Mouse (Mus musculus) left cerebral cortex, postnatal 10 days (tissue): Measurements from ENCODE around the gene Gm9833. TPM values are rescaled to one million over a fixed set of nuclear protein-coding genes. Genes with fewer than 3 reads are reported as not detected.
A peak's percentile ranks its signal among the peaks of the same experiment; 100 is the strongest.
"Not testable (repeated sequence)": the region's sequence is repeated elsewhere in the genome, so short reads cannot be mapped to it uniquely, and the experiment has no call there.

Experiments used
- DNase-seq, 2 experiments: peaks; one replicate each; pipeline ENCODE4 v3.0.0; 2021 to 2022; ENCODE audit warnings: low spot score in 2 of 2, mixed read lengths in 1 of 2; ENCODE audit errors: extremely low spot score in 1 of 2
- intact Hi-C: fragments of 180-260 bp; cut with DNase I; formaldehyde crosslinking; loops from one replicate; pipeline ENCODE4 v1.15.1; 2025
- total RNA-seq, 2 experiments: library from RNA; stranded (reverse); gene quantifications; 2 replicates each; pipeline ENCODE4 v1.2.3; 2021

Gene Gm9833
- 10 to 100 TPM; 12.0 to 14.9 TPM for total RNA-seq

- intact Hi-C loops, DNase-seq: not testable (repeated sequence)
Observed at GRCm38 (mm10) chr3:10087994-10088393, at the start of gene Gm9833. Gene Gm9833 (plus strand): TSS chr3:10088110.

GRCm38 (mm10) chr3:10070070-10070469, 17.8 kb upstream of the Gm9833 start:
- intact Hi-C loops, result no loop called here
- no peak for DNase-seq

GRCm38 (mm10) chr3:10075826-10076225, 12.1 kb upstream of the Gm9833 start:
- intact Hi-C loops, result no loop called here
- no peak for DNase-seq

- intact Hi-C loops, result no loop called here
- no peak for DNase-seq
Observed at GRCm38 (mm10) chr3:10077096-10077841, 10.6 kb upstream of the Gm9833 start.

- DNase-seq, result no peak
- intact Hi-C loops, result no loop called here
Observed at GRCm38 (mm10) chr3:10078113-10078512, 9.8 kb upstream of the Gm9833 start.

- no peak for DNase-seq
- intact Hi-C loops, result no loop called here
Observed at GRCm38 (mm10) chr3:10081336-10081735, 6.6 kb upstream of the Gm9833 start.

- intact Hi-C loops, result no loop called here
- DNase-seq, result peak; percentile 16 to 32
Observed at GRCm38 (mm10) chr3:10081911-10082541, 5.9 kb upstream of the Gm9833 start.

- intact Hi-C loops, result no loop called here
- DNase-seq, result no peak
Observed at GRCm38 (mm10) chr3:10082545-10083062, 5.3 kb upstream of the Gm9833 start.

GRCm38 (mm10) chr3:10084102-10084501, 3.8 kb upstream of the Gm9833 start:
- intact Hi-C loops, result no loop called here
- no peak for DNase-seq

- peak in 1 of 2 experiments; percentile 44 for DNase-seq
- intact Hi-C loops, result no loop called here
Observed at GRCm38 (mm10) chr3:10085396-10086119, 2.4 kb upstream of the Gm9833 start.

GRCm38 (mm10) chr3:10087511-10087910, 399 bp upstream of the Gm9833 start:
- intact Hi-C loops, result no loop called here

GRCm38 (mm10) chr3:10091616-10092140, 3.8 kb downstream of the Gm9833 start:
- intact Hi-C loops, result no loop called here
- no peak for DNase-seq

More at GRCm38 (mm10) chr3:10087511-10087910, 399 bp upstream of the Gm9833 start:
- DNase-seq, result no peak

GRCm38 (mm10) chr3:10092499-10092898, 4.6 kb downstream of the Gm9833 start:
- intact Hi-C loops, result no loop called here

GRCm38 (mm10) chr3:10092914-10093313, 5.0 kb downstream of the Gm9833 start:
- intact Hi-C loops, result no loop called here
- DNase-seq, result no peak

More at GRCm38 (mm10) chr3:10092499-10092898, 4.6 kb downstream of the Gm9833 start:
- DNase-seq, result no peak

GRCm38 (mm10) chr3:10095076-10095622, 7.2 kb downstream of the Gm9833 start:
- DNase-seq, result no peak
- intact Hi-C loops, result no loop called here

GRCm38 (mm10) chr3:10099756-10100155, 11.8 kb downstream of the Gm9833 start:
- DNase-seq, result no peak
- intact Hi-C loops, result no loop called here

- intact Hi-C loops, result no loop called here
- no peak for DNase-seq
Observed at GRCm38 (mm10) chr3:10111570-10111969, 23.7 kb downstream of the Gm9833 start.

- DNase-seq, result no peak
- intact Hi-C loops, result no loop called here
Observed at GRCm38 (mm10) chr3:10112196-10112595, 24.3 kb downstream of the Gm9833 start.

- no peak for DNase-seq
- intact Hi-C loops, result no loop called here
Observed at GRCm38 (mm10) chr3:10112660-10113059, 24.8 kb downstream of the Gm9833 start.
